Mouse (Mus musculus) hindbrain, embryonic 15.5 days (tissue): ENCODE data around the gene Trp53bp1. TPM values are rescaled to one million over a fixed set of nuclear protein-coding genes. Genes with fewer than 3 reads are reported as not detected.

ENCODE experiments used
- ATAC-seq: fragments of 200-750 bp; cut with Nextera tagmentation; 2 replicates; pipeline ENCODE4 v1.8.0; 2017; ENCODE audit warnings: low read depth, moderate number of reproducible peaks, moderate TSS enrichment; ENCODE audit not compliant: low FRiP score
- H3K27ac ChIP-seq: fragments of 300-500 bp; sonication (generic); replicated peaks from 2 replicates; pipeline ENCODE4 v1.5.1; 2015; ENCODE audit warnings: mild to moderate bottlenecking, inconsistent platforms
- H3K27me3 ChIP-seq: fragments of 300-500 bp; sonication (generic); 2 replicates; pipeline ENCODE4 v1.6.1; 2015; ENCODE audit warnings: control low read depth, inconsistent platforms
- H3K36me3 ChIP-seq: fragments of 300-500 bp; sonication (generic); 2 replicates; pipeline ENCODE4 v1.6.1; 2015; ENCODE audit warnings: control low read depth, inconsistent platforms
- H3K4me1 ChIP-seq: fragments of 300-500 bp; sonication (generic); replicated peaks from 2 replicates; pipeline ENCODE4 v1.6.1; 2015; ENCODE audit warnings: control low read depth, inconsistent platforms
- H3K4me2 ChIP-seq: fragments of 300-500 bp; sonication (generic); 2 replicates; pipeline ENCODE4 v1.6.1; 2015; ENCODE audit warnings: moderate library complexity, mild to moderate bottlenecking, inconsistent platforms
- H3K4me3 ChIP-seq: fragments of 300-500 bp; sonication (generic); 2 replicates; pipeline ENCODE4 v1.5.1; 2015; ENCODE audit warnings: mild to moderate bottlenecking, inconsistent platforms
- H3K9ac ChIP-seq: fragments of 300-500 bp; sonication (generic); 2 replicates; pipeline ENCODE4 v1.6.1; 2015; ENCODE audit warnings: inconsistent platforms
- H3K9me3 ChIP-seq: fragments of 300-500 bp; sonication (generic); 2 replicates; pipeline ENCODE4 v1.6.1; 2016; ENCODE audit warnings: control low read depth, inconsistent platforms
- WGBS: fragments of 180-500 bp; shearing (Covaris S2); methylation state at CpG from one replicate; pipeline ENCODE4 v1.1.7; 2015; 5-methylcytosine and 5-hydroxymethylcytosine counted together
- polyA plus RNA-seq: library from polyadenylated mRNA; unstranded; fragments of >200 nt; fragmentation: Nextera tagmentation; extraction: Ambion mirVana; gene quantifications from 2 replicates; pipeline ENCODE4 v1.2.1, GENCODE M21; 2015

Gene Trp53bp1
- polyA plus RNA-seq, result 148 and 171 TPM in 2 replicates

DNA sequence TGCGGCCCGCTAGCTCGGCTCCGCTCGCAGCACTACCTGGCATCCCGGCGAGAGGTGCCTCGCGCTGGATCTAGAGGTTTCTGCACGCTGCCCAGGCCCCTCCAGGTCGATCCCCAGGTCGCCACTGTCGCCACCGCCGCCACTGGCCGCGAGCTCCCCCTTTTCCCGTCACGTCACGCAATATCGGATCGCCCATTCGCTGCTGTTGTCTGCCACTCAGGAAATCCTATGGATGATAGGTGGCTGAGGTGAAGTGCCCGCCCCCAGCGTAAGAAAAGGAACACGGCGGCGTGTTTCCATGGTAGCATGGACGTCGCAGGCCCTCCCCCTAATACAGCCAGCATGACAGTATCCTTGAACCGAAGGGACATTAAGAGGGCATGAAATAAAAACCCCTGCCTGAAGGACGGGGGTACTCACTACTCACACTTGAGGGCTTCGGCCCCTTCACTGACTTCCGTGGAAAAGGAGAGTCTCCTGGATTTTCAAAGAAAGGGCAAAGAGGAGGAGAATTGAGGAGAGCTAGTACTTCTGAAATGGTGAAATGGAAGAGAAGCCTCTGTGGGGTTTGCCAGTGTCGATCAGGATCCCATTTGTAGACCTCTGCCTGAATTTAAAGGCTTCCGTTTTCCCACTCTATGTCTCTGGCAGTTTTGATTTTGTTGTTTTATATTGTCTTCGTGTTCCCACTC lies at the start of gene Trp53bp1:
TSS of gene Trp53bp1 (minus strand) at position 172 of the 692 bp plus-strand sequence.
- Histone ChIP-seq H3K9me3 (no peaks in the 10 kb centered on the region), H3K4me2 (peak within 1 kb of the TSS; percentile 56), H3K9ac (peak within 1 kb of the TSS; percentile 90), H3K4me1 (peaks cover 47% of the 10 kb centered on the region), H3K36me3 (peaks cover 20% of the 10 kb centered on the region), H3K27me3 (no peaks in the 10 kb centered on the region), H3K27ac (peak within 1 kb of the TSS; percentile 98), H3K4me3 (peak within 1 kb of the TSS; percentile 87)
- peak; percentile 99 for ATAC-seq
- under 1% methylated on average over 37 of the region's 37 CpGs for WGBS

DNA sequence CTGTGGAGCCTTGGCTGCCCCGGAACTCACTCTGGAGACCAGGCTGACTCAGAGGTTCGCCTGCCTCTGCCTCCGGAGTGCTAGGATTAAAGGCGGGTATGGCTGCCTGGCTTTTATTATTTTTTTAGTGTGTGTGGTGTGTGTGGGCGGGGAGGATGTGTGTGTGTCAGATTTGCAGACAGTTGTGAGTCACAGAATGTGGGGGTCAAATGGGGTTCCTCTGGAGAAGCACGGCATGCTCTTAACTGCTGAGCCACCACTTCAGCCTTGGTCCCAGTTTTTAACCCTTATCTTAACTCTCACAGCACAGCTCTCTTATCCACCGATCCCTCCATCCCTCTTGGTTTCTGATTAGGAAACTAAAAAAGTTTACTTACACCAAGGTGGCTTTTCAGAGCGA lies 45.1 kb upstream of the Trp53bp1 start:
- Histone ChIP-seq H3K9ac (no peak overlapping the region), H3K4me2 (no peak overlapping the region), H3K27me3 (no peaks in the 10 kb centered on the region), H3K27ac (no peak overlapping the region), H3K4me1 (no peaks in the 10 kb centered on the region), H3K4me3 (no peak overlapping the region), H3K9me3 (no peaks in the 10 kb centered on the region), H3K36me3 (peaks cover 48% of the 10 kb centered on the region)
- 81% methylated on average over 8 of the region's 8 CpGs for WGBS
- ATAC-seq, result no peak

DNA sequence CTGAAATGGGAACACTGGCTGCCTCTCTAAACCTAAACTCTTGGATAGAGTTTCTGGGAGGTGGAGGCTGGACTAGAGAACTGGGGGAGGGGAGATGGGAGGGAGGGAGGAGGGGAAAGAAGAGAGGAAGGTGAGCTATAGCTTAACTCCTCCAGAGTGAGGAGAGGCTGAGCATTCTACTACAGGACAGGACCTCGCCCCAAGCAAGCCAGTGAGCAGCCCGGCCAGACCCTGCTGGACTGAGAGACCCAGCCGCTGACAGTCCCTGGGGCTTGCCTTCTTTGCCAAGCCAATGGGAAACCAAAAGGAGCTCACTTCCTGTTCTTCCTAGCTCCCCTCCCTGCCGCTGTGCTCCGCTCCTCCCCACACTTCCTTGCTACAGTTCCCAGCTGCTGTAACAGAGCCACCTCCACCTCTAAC lies 37.8 kb upstream of the Trp53bp1 start:
- no peak for ATAC-seq

DNA sequence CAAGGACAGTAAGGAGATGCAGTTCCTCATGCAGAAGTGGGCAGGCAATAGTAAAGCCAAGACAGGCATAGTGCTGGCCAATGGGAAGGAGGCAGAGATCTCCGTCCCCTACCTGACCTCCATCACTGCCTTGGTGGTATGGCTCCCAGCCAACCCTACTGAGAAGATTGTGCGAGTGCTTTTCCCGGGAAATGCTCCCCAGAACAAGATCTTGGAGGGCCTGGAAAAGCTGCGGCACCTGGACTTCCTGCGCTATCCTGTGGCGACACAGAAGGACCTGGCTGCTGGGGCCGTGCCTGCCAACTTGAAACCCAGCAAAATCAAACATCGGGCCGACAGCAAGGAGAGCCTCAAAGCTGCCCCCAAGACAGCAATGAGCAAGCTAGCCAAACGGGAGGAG lies 28.8 kb upstream of the Trp53bp1 start:
- H3K4me3 ChIP-seq, result no peak overlapping the region
- 91% methylated on average over 10 of the region's 10 CpGs for WGBS
- no peak overlapping the region for H3K9ac ChIP-seq
- H3K27ac ChIP-seq, result no peak overlapping the region
- H3K4me1 ChIP-seq, result peaks cover 29% of the 10 kb centered on the region
- H3K27me3 ChIP-seq, result no peaks in the 10 kb centered on the region
- H3K9me3 ChIP-seq, result no peaks in the 10 kb centered on the region
- peaks cover 63% of the 10 kb centered on the region for H3K36me3 ChIP-seq
- no peak overlapping the region for H3K4me2 ChIP-seq
- ATAC-seq, result no peak

More for the DNA sequence above, 37.8 kb upstream of the Trp53bp1 start:
- 54% methylated on average over 5 of the region's 5 CpGs for WGBS
- Histone ChIP-seq H3K4me2 (0 out of 2 replicates have a peak overlapping the region, but pooled peaks have one; percentile 17), H3K27ac (no peak overlapping the region), H3K4me3 (no peak overlapping the region), H3K4me1 (no peaks in the 10 kb centered on the region), H3K9ac (no peak overlapping the region), H3K27me3 (no peaks in the 10 kb centered on the region), H3K9me3 (no peaks in the 10 kb centered on the region), H3K36me3 (peaks cover 50% of the 10 kb centered on the region)

DNA sequence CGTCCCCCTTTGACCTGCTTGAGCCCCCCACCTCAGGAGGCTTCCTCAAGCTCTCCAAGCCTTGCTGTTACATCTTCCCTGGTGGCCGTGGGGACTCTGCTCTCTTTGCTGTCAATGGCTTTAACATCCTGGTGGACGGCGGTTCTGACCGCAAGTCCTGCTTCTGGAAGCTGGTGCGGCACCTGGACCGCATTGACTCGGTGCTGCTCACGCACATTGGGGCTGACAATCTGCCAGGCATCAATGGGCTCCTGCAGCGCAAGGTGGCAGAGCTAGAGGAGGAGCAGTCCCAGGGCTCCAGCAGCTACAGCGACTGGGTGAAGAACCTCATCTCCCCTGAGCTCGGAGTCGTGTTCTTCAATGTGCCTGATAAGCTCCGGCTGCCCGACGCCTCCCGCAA lies 28.3 kb upstream of the Trp53bp1 start:
- Histone ChIP-seq H3K27ac (no peak overlapping the region), H3K4me2 (no peak overlapping the region), H3K4me1 (peaks cover 34% of the 10 kb centered on the region), H3K4me3 (no peak overlapping the region), H3K9me3 (no peaks in the 10 kb centered on the region), H3K27me3 (no peaks in the 10 kb centered on the region), H3K9ac (no peak overlapping the region), H3K36me3 (peaks cover 58% of the 10 kb centered on the region)
- ATAC-seq, result no peak
- WGBS, result 90% methylated on average over 17 of the region's 17 CpGs

DNA sequence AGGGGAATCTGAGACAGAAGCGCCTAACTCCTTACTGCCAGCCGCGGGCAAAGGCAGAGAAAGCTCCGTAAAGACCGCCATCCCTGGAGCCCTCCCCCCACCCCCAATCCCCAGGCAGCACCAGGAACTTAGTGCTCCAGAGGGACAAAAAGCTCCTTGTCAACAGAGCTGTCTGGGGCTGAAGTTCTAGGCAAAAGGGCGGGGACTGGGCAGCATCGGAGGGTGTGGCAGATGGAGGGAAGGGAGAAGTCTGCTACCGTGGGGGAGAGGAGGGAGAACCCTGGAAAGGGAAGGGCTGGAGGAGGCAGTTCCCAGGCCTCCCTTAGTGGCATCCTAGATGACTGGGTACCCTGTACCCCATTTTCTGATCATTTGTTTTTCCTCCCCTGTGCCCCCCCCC lies 26.9 kb upstream of the Trp53bp1 start:
- H3K36me3 ChIP-seq, result peaks cover 45% of the 10 kb centered on the region
- H3K4me2 ChIP-seq, result peak overlapping the region; percentile 68
- H3K4me3 ChIP-seq, result peak overlapping the region; percentile 63
- no peak for ATAC-seq
- H3K9ac ChIP-seq, result peak overlapping the region; percentile 69; the same call in 1 of the 2 replicates
- 7% methylated on average over 8 of the region's 8 CpGs for WGBS
- no peaks in the 10 kb centered on the region for H3K27me3 ChIP-seq
- H3K9me3 ChIP-seq, result no peaks in the 10 kb centered on the region
- H3K27ac ChIP-seq, result no peak overlapping the region
- peaks cover 46% of the 10 kb centered on the region for H3K4me1 ChIP-seq

DNA sequence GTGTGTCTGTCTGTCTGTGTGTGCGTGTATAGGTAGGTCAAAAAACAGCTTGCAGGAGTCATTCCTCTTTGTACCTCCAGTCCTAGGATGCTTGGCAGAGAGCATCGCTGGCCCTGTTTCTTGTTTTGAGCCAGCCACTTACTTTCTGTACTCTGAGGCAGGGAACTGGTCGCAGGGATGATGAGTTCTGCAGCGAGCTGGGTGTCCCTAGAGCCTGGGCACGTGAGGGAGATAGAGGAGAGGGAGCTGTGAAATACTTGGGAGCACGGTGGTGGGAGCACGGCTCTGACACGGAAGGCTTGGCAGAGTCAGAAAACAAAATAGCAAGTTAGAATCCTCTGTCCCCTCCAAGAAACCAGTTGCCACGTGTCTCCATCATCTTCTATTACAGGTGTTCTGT lies 26.5 kb upstream of the Trp53bp1 start:
- no peak for ATAC-seq
- peaks cover 41% of the 10 kb centered on the region for H3K36me3 ChIP-seq
- peak overlapping the region; percentile 69 for H3K9ac ChIP-seq
- peak overlapping the region; percentile 68 for H3K4me2 ChIP-seq
- H3K4me3 ChIP-seq, result peak overlapping the region; percentile 63
- no peak overlapping the region for H3K27ac ChIP-seq
- H3K4me1 ChIP-seq, result peaks cover 46% of the 10 kb centered on the region
- H3K27me3 ChIP-seq, result no peaks in the 10 kb centered on the region
- 9% methylated on average over 9 of the region's 9 CpGs for WGBS
- no peaks in the 10 kb centered on the region for H3K9me3 ChIP-seq

DNA sequence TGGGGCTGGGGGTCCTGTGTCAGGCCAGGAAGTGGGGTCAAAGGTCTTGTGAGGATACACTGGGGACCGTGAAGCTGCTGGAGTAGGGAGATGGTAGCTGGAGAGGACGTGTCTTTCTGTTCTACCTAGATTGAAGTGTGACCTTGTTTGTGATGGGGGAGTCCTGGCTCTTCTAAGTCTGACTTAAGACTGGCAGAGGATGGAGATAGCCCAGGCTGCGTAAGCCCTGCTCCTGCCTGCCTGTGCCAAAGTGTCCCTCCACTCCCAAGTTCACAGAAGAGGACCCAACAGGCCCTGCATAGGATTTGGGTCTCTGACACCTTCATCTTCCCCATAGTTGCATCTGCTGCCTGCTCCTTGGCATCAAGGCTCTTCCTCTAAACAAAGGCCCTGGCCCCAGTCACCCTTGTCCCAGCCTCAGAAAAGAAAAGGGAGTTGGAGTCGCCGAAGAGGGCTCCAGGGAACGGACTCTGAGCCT lies 25.6 kb upstream of the Trp53bp1 start:
- peak overlapping the region; percentile 63 for H3K4me3 ChIP-seq
- H3K9ac ChIP-seq, result peak overlapping the region; percentile 69
- H3K4me2 ChIP-seq, result peak overlapping the region; percentile 68
- H3K27me3 ChIP-seq, result no peaks in the 10 kb centered on the region
- H3K36me3 ChIP-seq, result peaks cover 32% of the 10 kb centered on the region
- no peaks in the 10 kb centered on the region for H3K9me3 ChIP-seq
- 10% methylated on average over 6 of the region's 6 CpGs for WGBS
- peaks cover 46% of the 10 kb centered on the region for H3K4me1 ChIP-seq
- peak; percentile 7; the same call in 1 of the 2 replicates for ATAC-seq
- peak overlapping the region; percentile 86 for H3K27ac ChIP-seq

DNA sequence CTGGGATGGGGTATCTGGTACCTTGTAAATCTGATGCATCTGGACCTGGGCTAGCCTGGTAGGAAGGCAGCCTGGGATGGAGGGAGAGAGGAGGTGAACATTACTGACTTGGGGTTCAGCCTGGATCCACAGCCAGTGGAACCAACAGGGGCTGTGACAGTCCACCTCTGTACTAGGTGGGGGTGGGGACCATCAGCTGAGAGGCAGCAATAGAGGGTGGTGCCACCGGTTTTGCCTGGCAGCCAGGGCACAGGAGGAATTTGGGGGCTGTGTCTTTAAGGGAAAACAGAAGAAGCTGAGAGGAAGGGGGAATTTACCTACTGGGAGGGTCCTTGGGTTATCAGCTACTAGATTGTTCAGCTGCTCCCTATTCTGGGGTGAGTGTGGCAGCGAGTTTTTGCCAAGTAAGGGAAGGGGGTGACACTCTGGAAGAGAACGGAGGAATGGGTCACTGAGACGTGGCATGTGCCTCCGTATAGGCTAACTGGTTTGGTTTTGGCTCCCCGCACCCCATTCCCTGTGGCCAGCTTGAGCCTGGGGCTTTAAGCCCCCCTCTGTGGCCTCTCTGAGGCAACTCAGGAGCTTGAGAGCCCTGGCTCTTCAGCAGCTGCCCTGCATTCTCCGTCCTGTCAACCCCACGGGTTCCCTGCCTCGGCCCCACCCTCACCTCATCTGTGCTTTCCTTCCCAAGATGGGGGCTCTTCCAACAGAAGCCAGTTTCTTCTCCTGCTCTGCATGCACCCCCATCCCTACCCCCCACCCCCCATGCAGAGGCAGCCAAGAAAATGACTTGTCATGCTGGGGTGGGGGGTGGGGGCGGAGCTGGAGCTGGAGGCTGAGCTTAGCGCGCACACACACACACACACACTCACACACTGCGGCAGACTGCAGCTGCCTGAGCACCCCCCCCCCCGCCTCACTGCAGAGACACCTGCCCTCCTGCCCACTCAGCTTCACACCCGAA lies 24.7 kb upstream of the Trp53bp1 start:
- Histone ChIP-seq H3K36me3 (peaks cover 23% of the 10 kb centered on the region), H3K9ac (peak overlapping the region; percentile 69), H3K27me3 (no peaks in the 10 kb centered on the region), H3K9me3 (no peaks in the 10 kb centered on the region), H3K27ac (peak overlapping the region; percentile 86), H3K4me3 (peak overlapping the region; percentile 63), H3K4me2 (peak overlapping the region; percentile 68), H3K4me1 (peaks cover 50% of the 10 kb centered on the region)
- ATAC-seq, result peak; percentile 47
- 2% methylated on average over 14 of the region's 15 CpGs for WGBS

DNA sequence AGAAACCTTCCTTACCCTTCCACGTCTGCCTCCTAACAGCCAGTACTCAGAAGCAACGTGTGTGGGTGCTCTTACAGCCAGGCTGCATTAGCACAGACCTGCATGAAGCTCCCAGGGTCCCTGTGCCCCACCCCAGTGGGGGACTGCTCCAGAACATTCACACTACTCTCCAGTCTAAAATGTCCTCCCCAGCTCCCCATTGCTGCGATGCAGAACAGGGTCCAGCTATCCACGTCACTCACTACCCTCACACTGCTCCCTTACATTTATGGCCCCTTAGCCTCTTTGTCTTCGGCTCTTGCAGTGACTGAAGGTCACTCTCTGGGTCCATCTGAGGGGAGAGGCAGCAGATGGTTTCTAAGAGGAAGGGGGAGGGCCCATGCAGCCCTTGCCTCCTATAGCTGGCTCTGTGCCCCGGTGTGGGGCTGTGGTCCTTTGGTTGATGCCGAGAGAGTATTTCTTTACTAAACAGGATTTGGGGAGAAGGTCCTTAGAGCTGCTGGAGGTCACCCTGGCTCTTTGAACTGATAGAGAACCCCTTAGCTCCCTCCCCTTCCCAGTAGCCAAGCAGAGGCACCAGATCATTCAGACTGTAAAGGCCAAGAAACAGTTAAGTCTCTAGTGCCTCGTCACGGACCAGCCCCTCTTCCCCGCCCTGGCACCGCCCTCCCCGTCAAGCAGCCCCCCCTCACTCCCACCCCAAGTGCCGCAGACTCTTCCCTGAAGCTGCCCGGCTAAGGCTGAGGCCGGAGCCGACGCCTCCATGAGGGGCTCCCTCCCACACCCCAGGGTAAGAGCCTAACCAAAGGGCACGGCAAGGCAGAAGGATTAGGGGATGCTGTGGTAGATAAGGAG lies 23.8 kb upstream of the Trp53bp1 start:
- H3K9ac ChIP-seq, result peak overlapping the region; percentile 69
- peak overlapping the region; percentile 86 for H3K27ac ChIP-seq
- H3K4me2 ChIP-seq, result peak overlapping the region; percentile 68
- peak; percentile 88 for ATAC-seq
- H3K9me3 ChIP-seq, result no peaks in the 10 kb centered on the region
- H3K27me3 ChIP-seq, result no peaks in the 10 kb centered on the region
- H3K36me3 ChIP-seq, result peaks cover 15% of the 10 kb centered on the region
- under 1% methylated on average over 18 of the region's 18 CpGs for WGBS
- H3K4me1 ChIP-seq, result peaks cover 59% of the 10 kb centered on the region
- H3K4me3 ChIP-seq, result peak overlapping the region; percentile 63

DNA sequence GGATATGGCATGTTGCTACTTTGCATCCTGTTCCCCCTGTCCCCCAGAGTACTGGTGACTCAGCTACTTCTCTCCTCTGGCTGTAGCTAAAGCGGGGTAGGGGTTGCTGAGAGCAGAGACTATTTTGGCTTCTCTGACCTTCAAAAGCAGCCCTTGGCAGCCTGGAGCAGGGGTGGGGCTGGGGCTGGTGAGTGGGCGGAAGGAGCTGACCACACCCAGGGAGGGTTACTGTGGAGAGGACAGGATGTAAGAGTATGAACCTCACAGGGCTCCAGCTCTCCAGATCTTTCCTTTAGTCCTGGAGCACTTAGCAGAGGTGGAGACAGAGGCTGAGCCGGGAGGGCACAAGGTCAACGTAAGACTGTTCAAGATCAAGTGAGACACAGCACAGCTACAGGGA lies 23.0 kb upstream of the Trp53bp1 start:
- H3K4me1 ChIP-seq, result peaks cover 62% of the 10 kb centered on the region
- H3K4me2 ChIP-seq, result peak overlapping the region; percentile 68
- peak overlapping the region; percentile 86 for H3K27ac ChIP-seq
- H3K36me3 ChIP-seq, result peaks cover 7% of the 10 kb centered on the region
- no peak for ATAC-seq
- no peaks in the 10 kb centered on the region for H3K27me3 ChIP-seq
- 38% methylated on average over 4 of the region's 4 CpGs for WGBS
- peak overlapping the region; percentile 63 for H3K4me3 ChIP-seq
- H3K9ac ChIP-seq, result no peak overlapping the region; the same call in 1 of the 2 replicates
- H3K9me3 ChIP-seq, result no peaks in the 10 kb centered on the region
